Mouse (Mus musculus): ENCODE data around the gene Fam129a. TPM values are rescaled to one million over a fixed set of nuclear protein-coding genes. Genes with fewer than 3 reads are reported as not detected.
"Not testable (repeated sequence)": the region's sequence is repeated elsewhere in the genome, so short reads cannot be mapped to it uniquely, and the experiment has no call there.

The Fam129a gene
- polyA plus RNA-seq, 1 experiment from 2014 or later: 0.33 TPM

GRCm38 (mm10) chr1:151749894-151750293, 178.9 kb downstream of the Fam129a start:
- not testable (repeated sequence) for H3K9me3 ChIP-seq (replicated peaks; ENCODE audit: control insufficient read depth, low read length); H3K27ac ChIP-seq (ENCODE audit: low read depth, low read length); H3K36me3 ChIP-seq (ENCODE audit: control insufficient read depth, insufficient read depth, low read length); H3K4me1 ChIP-seq (ENCODE audit: control insufficient read depth, insufficient read depth, low read length); ATAC-seq; H3K4me2 ChIP-seq (ENCODE audit: low read length); H3K4me3 ChIP-seq (ENCODE audit: low read depth, low read length); H3K9ac ChIP-seq (ENCODE audit: low read length); DNase-seq (ENCODE audit: low spot score); H3K27me3 ChIP-seq (replicated peaks; ENCODE audit: control insufficient read depth, insufficient read depth, low read length)
- WGBS: 96% methylated on average over 2 of the region's 2 CpGs

GRCm38 (mm10) chr1:151752946-151753345, 182.0 kb downstream of the Fam129a start:
- H3K36me3 ChIP-seq (ENCODE audit: control insufficient read depth, insufficient read depth, low read length): no peaks in the 10 kb centered on the region
- ATAC-seq (no peak), DNase-seq (ENCODE audit: low spot score) (no peak)
- no peak overlapping the region for H3K9ac ChIP-seq (ENCODE audit: low read length)
- no peak overlapping the region for H3K27ac ChIP-seq (ENCODE audit: low read depth, low read length)
- 88% methylated on average over 4 of the region's 4 CpGs for WGBS
- H3K9me3 ChIP-seq (replicated peaks; ENCODE audit: control insufficient read depth, low read length): no peaks in the 10 kb centered on the region
- no peak overlapping the region for H3K4me2 ChIP-seq (ENCODE audit: low read length)
- no peak overlapping the region for H3K4me3 ChIP-seq (ENCODE audit: low read depth, low read length)
- no peaks in the 10 kb centered on the region for H3K27me3 ChIP-seq (replicated peaks; ENCODE audit: control insufficient read depth, insufficient read depth, low read length)
- peaks cover 7% of the 10 kb centered on the region for H3K4me1 ChIP-seq (ENCODE audit: control insufficient read depth, insufficient read depth, low read length)

- H3K27me3 ChIP-seq (replicated peaks; ENCODE audit: control insufficient read depth, insufficient read depth, low read length): no peaks in the 10 kb centered on the region
- no peaks in the 10 kb centered on the region for H3K9me3 ChIP-seq (replicated peaks; ENCODE audit: control insufficient read depth, low read length)
- WGBS: 84% methylated on average over 8 of the region's 8 CpGs
- H3K4me2 ChIP-seq (ENCODE audit: low read length): no peak overlapping the region
- DNase-seq (ENCODE audit: low spot score) (no peak), ATAC-seq (no peak)
- peaks cover 7% of the 10 kb centered on the region for H3K4me1 ChIP-seq (ENCODE audit: control insufficient read depth, insufficient read depth, low read length)
- no peak overlapping the region for H3K9ac ChIP-seq (ENCODE audit: low read length)
- H3K4me3 ChIP-seq (ENCODE audit: low read depth, low read length): no peak overlapping the region
- no peak overlapping the region for H3K27ac ChIP-seq (ENCODE audit: low read depth, low read length)
- no peaks in the 10 kb centered on the region for H3K36me3 ChIP-seq (ENCODE audit: control insufficient read depth, insufficient read depth, low read length)
Measured at GRCm38 (mm10) chr1:151753374-151753929, 182.5 kb downstream of the Fam129a start.

- Histone ChIP-seq H3K4me3 (ENCODE audit: low read depth, low read length) (peak overlapping the region; percentile 88), H3K9me3 (replicated peaks; ENCODE audit: control insufficient read depth, low read length) (no peaks in the 10 kb centered on the region), H3K27me3 (replicated peaks; ENCODE audit: control insufficient read depth, insufficient read depth, low read length) (no peaks in the 10 kb centered on the region), H3K4me1 (ENCODE audit: control insufficient read depth, insufficient read depth, low read length) (peaks cover 7% of the 10 kb centered on the region), H3K4me2 (ENCODE audit: low read length) (peak overlapping the region; percentile 58; the same call in 1 of the 2 replicates), H3K9ac (ENCODE audit: low read length) (no peak overlapping the region), H3K27ac (ENCODE audit: low read depth, low read length) (no peak overlapping the region), H3K36me3 (ENCODE audit: control insufficient read depth, insufficient read depth, low read length) (no peaks in the 10 kb centered on the region)
- 84% methylated on average over 10 of the region's 10 CpGs for WGBS
- ATAC-seq (no peak), DNase-seq (ENCODE audit: low spot score) (no peak)
Measured at GRCm38 (mm10) chr1:151754028-151754489, 183.1 kb downstream of the Fam129a start.

GRCm38 (mm10) chr1:151754881-151755659, 184.1 kb downstream of the Fam129a start, which contains the start of gene Edem3:
Edem3 (plus strand) TSS chr1:151755371.
- H3K36me3 ChIP-seq (ENCODE audit: control insufficient read depth, insufficient read depth, low read length): no peaks in the 10 kb centered on the region
- H3K9me3 ChIP-seq (replicated peaks; ENCODE audit: control insufficient read depth, low read length): no peaks in the 10 kb centered on the region
- peak within 1 kb of the TSS; percentile 84 for H3K27ac ChIP-seq (ENCODE audit: low read depth, low read length)
- peaks cover 7% of the 10 kb centered on the region for H3K4me1 ChIP-seq (ENCODE audit: control insufficient read depth, insufficient read depth, low read length)
- peak; percentile 99 for ATAC-seq
- no peaks in the 10 kb centered on the region for H3K27me3 ChIP-seq (replicated peaks; ENCODE audit: control insufficient read depth, insufficient read depth, low read length)
- under 1% methylated on average over 63 of the region's 64 CpGs for WGBS
- peak within 1 kb of the TSS; percentile 78 for H3K9ac ChIP-seq (ENCODE audit: low read length)
- peak; percentile 99 for DNase-seq (ENCODE audit: low spot score)
- H3K4me3 ChIP-seq (ENCODE audit: low read depth, low read length): peak within 1 kb of the TSS; percentile 88
- H3K4me2 ChIP-seq (ENCODE audit: low read length): peak within 1 kb of the TSS; percentile 86

- Histone ChIP-seq H3K4me3 (ENCODE audit: low read depth, low read length) (peak overlapping the region; percentile 88), H3K36me3 (ENCODE audit: control insufficient read depth, insufficient read depth, low read length) (0 out of 2 replicates have a peak, but pooled peaks cover 4% of the 10 kb centered on the region), H3K27ac (ENCODE audit: low read depth, low read length) (peak overlapping the region; percentile 84), H3K9me3 (replicated peaks; ENCODE audit: control insufficient read depth, low read length) (no peaks in the 10 kb centered on the region), H3K4me1 (ENCODE audit: control insufficient read depth, insufficient read depth, low read length) (peaks cover 7% of the 10 kb centered on the region), H3K4me2 (ENCODE audit: low read length) (peak overlapping the region; percentile 86), H3K27me3 (replicated peaks; ENCODE audit: control insufficient read depth, insufficient read depth, low read length) (no peaks in the 10 kb centered on the region), H3K9ac (ENCODE audit: low read length) (peak overlapping the region; percentile 78)
- WGBS: 5% methylated on average over 34 of the region's 36 CpGs
- DNase-seq (ENCODE audit: low spot score) (no peak), ATAC-seq (no peak)
Measured at GRCm38 (mm10) chr1:151755660-151756424, 184.9 kb downstream of the Fam129a start.

GRCm38 (mm10) chr1:151756425-151756728, 185.4 kb downstream of the Fam129a start:
- ATAC-seq (no peak), DNase-seq (ENCODE audit: low spot score) (peak; percentile 3)
- peak overlapping the region; percentile 78; the same call in 1 of the 2 replicates for H3K9ac ChIP-seq (ENCODE audit: low read length)
- no peaks in the 10 kb centered on the region for H3K27me3 ChIP-seq (replicated peaks; ENCODE audit: control insufficient read depth, insufficient read depth, low read length)
- 41% methylated on average over 1 of the region's 1 CpGs for WGBS
- no peaks in the 10 kb centered on the region for H3K9me3 ChIP-seq (replicated peaks; ENCODE audit: control insufficient read depth, low read length)
- peaks cover 7% of the 10 kb centered on the region for H3K4me1 ChIP-seq (ENCODE audit: control insufficient read depth, insufficient read depth, low read length)
- H3K4me2 ChIP-seq (ENCODE audit: low read length): peak overlapping the region; percentile 86
- H3K27ac ChIP-seq (ENCODE audit: low read depth, low read length): no peak overlapping the region
- H3K4me3 ChIP-seq (ENCODE audit: low read depth, low read length): peak overlapping the region; percentile 88
- 0 out of 2 replicates have a peak, but pooled peaks cover 9% of the 10 kb centered on the region for H3K36me3 ChIP-seq (ENCODE audit: control insufficient read depth, insufficient read depth, low read length)

- no peaks in the 10 kb centered on the region for H3K9me3 ChIP-seq (replicated peaks; ENCODE audit: control insufficient read depth, low read length)
- H3K4me2 ChIP-seq (ENCODE audit: low read length): no peak overlapping the region
- H3K4me3 ChIP-seq (ENCODE audit: low read depth, low read length): no peak overlapping the region
- 94% methylated on average over 6 of the region's 6 CpGs for WGBS
- H3K36me3 ChIP-seq (ENCODE audit: control insufficient read depth, insufficient read depth, low read length): peaks cover 22% of the 10 kb centered on the region; the same call in 1 of the 2 replicates
- H3K4me1 ChIP-seq (ENCODE audit: control insufficient read depth, insufficient read depth, low read length): peaks cover 7% of the 10 kb centered on the region
- no peak overlapping the region for H3K9ac ChIP-seq (ENCODE audit: low read length)
- H3K27me3 ChIP-seq (replicated peaks; ENCODE audit: control insufficient read depth, insufficient read depth, low read length): no peaks in the 10 kb centered on the region
- DNase-seq (ENCODE audit: low spot score): no peak
- H3K27ac ChIP-seq (ENCODE audit: low read depth, low read length): no peak overlapping the region
- no peak for ATAC-seq
Measured at GRCm38 (mm10) chr1:151758301-151758700, 187.3 kb downstream of the Fam129a start.

Data from forebrain, embryonic 14.5 days (tissue).